Mouse (Mus musculus) MEL (cell line): Measurements from ENCODE around the gene Tnc.

Source experiments
- CHD2 ChIP-seq: IDR thresholded peaks from 2 replicates; pipeline ENCODE4 v1.6.1; 2011; ENCODE audit warnings: low read length, improper control_type of control experiment
- CTCF ChIP-seq, 3 experiments: IDR thresholded peaks in 2 of 3; conservative IDR thresholded peaks in 1 of 3; 2 replicates each; pipeline ENCODE4 v1.5.1; 2011 to 2012; ENCODE audit warnings: low read length in 3 of 3, low read depth in 2 of 3, mild to moderate bottlenecking in 2 of 3, improper control_type of control experiment in 1 of 3, inconsistent platforms in 1 of 3, mixed read lengths in 1 of 3, moderate library complexity in 1 of 3; ENCODE audit not compliant: control insufficient read depth in 1 of 3, insufficient read depth in 1 of 3, poor library complexity in 1 of 3, severe bottlenecking in 1 of 3
- EP300 ChIP-seq, 2 experiments: IDR thresholded peaks; 2 replicates each; pipeline ENCODE4 v1.6.1; 2011; ENCODE audit warnings: improper control_type of control experiment in 2 of 2, low read length in 2 of 2, low read depth in 1 of 2, mild to moderate bottlenecking in 1 of 2
- GATA1 ChIP-seq: IDR thresholded peaks from 2 replicates; pipeline ENCODE4 v1.6.1; 2011; ENCODE audit warnings: low read depth, low read length, improper control_type of control experiment
- NRF1 ChIP-seq: IDR thresholded peaks from 2 replicates; pipeline ENCODE4 v1.6.1; 2014; ENCODE audit warnings: low read depth, mild to moderate bottlenecking, inconsistent platforms, low read length, improper control_type of control experiment, moderate library complexity; ENCODE audit not compliant: poor library complexity, insufficient read depth, severe bottlenecking
- POLR2A ChIP-seq, 2 experiments: IDR thresholded peaks; 2 replicates each; pipeline ENCODE4 v1.6.1; 2011 to 2012; ENCODE audit warnings: low read length in 2 of 2, mild to moderate bottlenecking in 2 of 2, control low read depth in 1 of 2, improper control_type of control experiment in 1 of 2, low read depth in 1 of 2, moderate library complexity in 1 of 2; ENCODE audit not compliant: control insufficient read depth in 1 of 2, insufficient read depth in 1 of 2, poor library complexity in 1 of 2
- POLR2AphosphoS2 ChIP-seq: IDR thresholded peaks from 2 replicates; pipeline ENCODE4 v1.6.1; 2011; ENCODE audit warnings: low read length, improper control_type of control experiment
- RCOR1 ChIP-seq: IDR thresholded peaks from 2 replicates; pipeline ENCODE4 v1.6.1; 2012; ENCODE audit warnings: low read depth, mild to moderate bottlenecking, inconsistent platforms, low read length, improper control_type of control experiment
- SMC3 ChIP-seq: IDR thresholded peaks from 2 replicates; pipeline ENCODE4 v1.6.1; 2011; ENCODE audit warnings: low read depth, low read length, improper control_type of control experiment
- TBP ChIP-seq: IDR thresholded peaks from 2 replicates; pipeline ENCODE4 v1.8.0; 2011; ENCODE audit warnings: low read depth, low read length, improper control_type of control experiment
- ZC3H11A ChIP-seq: IDR thresholded peaks from 2 replicates; pipeline ENCODE4 v1.6.1; 2012; ENCODE audit warnings: low read depth, mild to moderate bottlenecking, inconsistent platforms, low read length, improper control_type of control experiment

DNA sequence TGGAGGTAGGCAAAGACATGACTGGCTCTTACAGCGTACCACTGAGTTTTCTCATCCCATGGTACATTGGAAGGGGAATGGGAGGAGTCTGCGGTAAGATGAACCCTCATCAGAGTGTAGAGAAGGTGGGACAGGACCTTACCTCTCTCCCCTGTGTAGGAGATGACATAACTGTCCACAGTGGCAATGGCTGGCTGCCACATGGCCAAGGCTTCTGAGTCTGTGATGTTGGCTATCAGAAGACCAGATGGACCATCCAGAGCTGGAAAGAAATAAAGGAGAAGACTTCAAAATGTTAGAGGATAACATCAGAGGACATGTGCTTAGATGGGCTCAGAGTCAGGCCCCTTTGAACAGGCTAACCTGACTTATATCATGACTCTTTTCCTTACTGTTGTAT, 74.3 kb downstream of the Tnc start:
- TF ChIP-seq POLR2A (IDR thresholded peaks at IDR 0.05; ENCODE audit: control insufficient read depth in 1 of 2, insufficient read depth in 1 of 2, low read depth in 1 of 2, low read length in 2 of 2, poor library complexity in 1 of 2) (no peak), EP300 (IDR thresholded peaks at IDR 0.05; ENCODE audit: low read depth in 1 of 2, low read length in 2 of 2) (no peak), TBP (no peak), RCOR1 (no peak), GATA1 (no peak), CTCF (IDR thresholded peaks at IDR 0.05 in 2 of 3, conservative IDR thresholded peaks at IDR 0.05 in 1 of 3; ENCODE audit: control insufficient read depth in 1 of 3, insufficient read depth in 1 of 3, low read depth in 2 of 3, low read length in 3 of 3, poor library complexity in 1 of 3, severe bottlenecking in 1 of 3) (no peak), CHD2 (no peak), SMC3 (no peak), ZC3H11A (no peak), POLR2AphosphoS2 (no peak), NRF1 (no peak)
